15 mouse cellular contexts compared by ENCODE assay signal in the genomic region with DNA sequence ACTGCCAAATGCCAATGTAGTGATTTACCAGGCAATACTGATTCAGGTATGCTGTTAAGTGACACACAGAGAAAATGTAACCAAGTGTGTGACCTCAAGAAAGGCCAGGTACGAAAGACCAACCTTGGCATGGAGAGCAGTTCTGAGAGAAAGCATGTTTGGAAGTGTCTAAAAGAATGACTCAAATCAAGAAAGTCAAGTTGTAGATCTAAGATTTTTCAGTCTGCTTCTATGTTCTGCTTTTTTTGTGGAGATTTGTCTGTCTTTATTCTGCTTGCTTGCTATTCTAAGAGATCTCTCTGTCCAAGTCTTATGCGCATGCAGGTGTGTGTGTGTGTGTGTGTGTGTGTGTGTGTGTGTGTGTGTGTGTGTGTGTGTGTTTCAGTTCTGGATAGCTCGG.
DNase-seq lines count a peak whose midpoint lies in the region; TF ChIP-seq lines count a peak whose summit lies in the region.
"Had no signal": no experiment of that assay in that cellular context is flagged by ENCODE, and none has a peak within 500 bp of the region (broad histone marks: within the 10 kb centered on the region; RNA-seq: fewer than 3 reads in every experiment).

No protein-coding gene starts in this region.

- H3K4me1 ChIP-seq in CH12.LX (ENCODE audit: control insufficient read depth in 1 of 2, insufficient read depth in 2 of 2): no peaks in the 10 kb centered on the region

- dilution Hi-C loops in CH12.LX (cut with MboI; ENCODE audit: extremely low pct_ligation_motif_present, extremely low pct_unique_long_range_greater_than_20kb, low sequenced_read_pairs): no loop called here

- TF ChIP-seq RAD21 in CH12.LX (IDR thresholded peaks at IDR 0.05; ENCODE audit: low read depth, low read length): no peak

- no peaks in the 10 kb centered on the region for H3K9me3 ChIP-seq in CH12.LX (replicated peaks; ENCODE audit: low read length)

- no peak overlapping the region for H3K4me3 ChIP-seq in CH12.LX (replicated peaks in 1 of 3; ENCODE audit: low read depth in 2 of 3, low read length in 2 of 3, poor library complexity in 1 of 3)

- TF ChIP-seq POLR2A in CH12.LX (IDR thresholded peaks at IDR 0.05; ENCODE audit: low read depth, low read length): no peak

- TF ChIP-seq CTCF in CH12.LX (conservative IDR thresholded peaks at IDR 0.05 in 1 of 2, IDR thresholded peaks at IDR 0.05 in 1 of 2; ENCODE audit: low read depth in 2 of 2, low read length in 2 of 2): no peak

- H3K36me3 ChIP-seq in CH12.LX (replicated peaks in 1 of 2; ENCODE audit: control insufficient read depth in 1 of 2, insufficient read depth in 1 of 2, low read length in 1 of 2): no peaks in the 10 kb centered on the region
- H3K36me3 ChIP-seq: G1E had no signal

- no peak for DNase-seq in CH12.LX (ENCODE audit: extremely low read depth)
- DNase-seq in adrenal gland, postnatal 25 days: no peak
- DNase-seq: adrenal gland, adult 2 months; adrenal gland, adult 8-10 months; adrenal gland, postnatal 10 days; adrenal gland, postnatal 14 days; adrenal gland, postnatal 36 days; B cell, adult 2 months; cerebellum, adult 11 months; cerebellum, adult 11-12 months; cerebellum, adult 18-20 months; cerebellum, adult 2 months; cerebellum, adult 8-10 months; cerebellum, adult 9-10 months had no signal

- H3K4me2 ChIP-seq in CH12.LX (ENCODE audit: insufficient read depth, low read depth, poor library complexity, severe bottlenecking): no peak overlapping the region

- TF ChIP-seq EP300 in CH12.LX (IDR thresholded peaks at IDR 0.05; ENCODE audit: low read length): no peak

- no peak overlapping the region for H3K9ac ChIP-seq in CH12.LX (ENCODE audit: insufficient read depth, low read depth)

- H3K79me2 ChIP-seq in CH12.LX (replicated peaks; ENCODE audit: control insufficient read depth, extremely low read depth, insufficient read depth, poor library complexity, severe bottlenecking): no peaks in the 10 kb centered on the region

- no peaks in the 10 kb centered on the region for H3K27me3 ChIP-seq in CH12.LX (replicated peaks)

- in situ Hi-C loops in CH12.LX (cut with MboI; ENCODE audit: low pct_ligation_motif_present, low pct_unique_long_range_greater_than_20kb, low sequenced_read_pairs): no loop called here

- no peak overlapping the region for H3K27ac ChIP-seq in CH12.LX (ENCODE audit: insufficient read depth, low read depth)

TF ChIP-seq in CH12.LX, 34 proteins besides CTCF, POLR2A, EP300 and RAD21:
- peak; percentile 63 for TF ChIP-seq JUND (conservative IDR thresholded peaks at IDR 0.05; ENCODE audit: low read depth, low read length)
- no peak for TF ChIP-seq USF2 (conservative IDR thresholded peaks at IDR 0.05; ENCODE audit: low read depth, low read length)
- peak; percentile 59; the same call in 1 of the 2 replicates for TF ChIP-seq IRF4 (IDR thresholded peaks at IDR 0.05; ENCODE audit: low read depth, low read length)
TF ChIP-seq in CH12.LX: peak in this region for 2.
